Mouse (Mus musculus): ENCODE results near the gene Acot6.

GRCm38 (mm10) chr12:84132265-84132664 is 31.8 kb downstream of the Acot6 start:
- no peak for TF ChIP-seq POLR2A (IDR thresholded peaks at IDR 0.05; ENCODE audit: low read depth, low read length)
- TF ChIP-seq USF1 (IDR thresholded peaks at IDR 0.05; ENCODE audit: low read depth, low read length), result no peak
- TF ChIP-seq MYC (IDR thresholded peaks at IDR 0.05; ENCODE audit: low read depth, low read length), result no peak
- TF ChIP-seq CTCF (conservative IDR thresholded peaks at IDR 0.05 in 1 of 2, IDR thresholded peaks at IDR 0.05 in 1 of 2; ENCODE audit: low read depth in 2 of 2, low read length in 2 of 2), result peak; percentile 68 to 86
- TF ChIP-seq ZC3H11A (IDR thresholded peaks at IDR 0.05; ENCODE audit: low read depth, low read length), result no peak
- no peak for TF ChIP-seq EP300 (IDR thresholded peaks at IDR 0.05; ENCODE audit: low read length)
- no peak for TF ChIP-seq RCOR1 (conservative IDR thresholded peaks at IDR 0.05; ENCODE audit: low read depth, low read length)
- TF ChIP-seq RAD21 (IDR thresholded peaks at IDR 0.05; ENCODE audit: low read depth, low read length), result peak; percentile 64
- TF ChIP-seq MAZ (IDR thresholded peaks at IDR 0.05; ENCODE audit: low read depth, low read length), result no peak
- no peak for TF ChIP-seq POLR2AphosphoS2 (IDR thresholded peaks at IDR 0.05; ENCODE audit: low read depth, low read length)
- TF ChIP-seq NRF1 (IDR thresholded peaks at IDR 0.05; ENCODE audit: low read depth, low read length), result no peak
- TF ChIP-seq ETS1 (conservative IDR thresholded peaks at IDR 0.05; ENCODE audit: low read depth, low read length), result no peak
- TF ChIP-seq JUND (conservative IDR thresholded peaks at IDR 0.05; ENCODE audit: low read depth, low read length), result no peak
- no peak for TF ChIP-seq CHD2 (IDR thresholded peaks at IDR 0.05; ENCODE audit: low read length)

Measured in CH12.LX (cell line).